ENCODE assay signal across 8 mouse cellular contexts in the genomic region with DNA sequence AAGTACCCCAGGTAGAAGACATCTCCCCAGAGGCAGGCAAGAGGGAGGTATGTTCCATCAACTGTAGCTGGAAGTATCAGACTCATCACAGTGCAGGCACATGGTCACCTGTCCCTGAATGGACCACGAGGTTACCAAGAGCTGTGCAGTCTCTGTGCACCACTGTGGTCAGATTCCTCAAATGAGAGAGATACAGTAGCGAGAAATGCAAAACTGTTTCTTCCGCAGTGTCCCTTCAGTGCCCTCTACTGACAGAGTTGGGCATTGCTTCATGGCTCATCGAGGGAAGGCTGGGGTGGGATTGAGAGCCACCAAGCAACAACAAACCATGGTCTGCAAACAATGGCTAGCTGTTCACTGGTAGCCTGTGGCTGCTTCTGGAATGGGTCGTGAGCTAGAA.
DNase-seq lines count a peak whose midpoint lies in the region; ATAC-seq and TF ChIP-seq lines count a peak whose summit lies in the region.

No protein-coding gene starts in this region.

- H3K4me2 ChIP-seq in forebrain, embryonic 14.5 days (ENCODE audit: low read length) = no peak overlapping the region
- no peak overlapping the region for H3K4me2 ChIP-seq in kidney, embryonic 16.5 days (replicated peaks; ENCODE audit: low read depth, low read length)

- H3K9ac ChIP-seq in forebrain, embryonic 14.5 days (ENCODE audit: low read length) = no peak overlapping the region
- H3K9ac ChIP-seq in kidney, embryonic 16.5 days (replicated peaks; ENCODE audit: low read length) = no peak overlapping the region
- H3K9ac ChIP-seq in liver, adult 2 months (ENCODE audit: low read depth, low read length) = no peak overlapping the region

- no peaks in the 10 kb centered on the region for H3K79me2 ChIP-seq in liver, adult 2 months (ENCODE audit: control insufficient read depth, insufficient read depth, low read length)

- H3K9me3 ChIP-seq in forebrain, embryonic 14.5 days (replicated peaks; ENCODE audit: control insufficient read depth, low read length) = no peaks in the 10 kb centered on the region
- no peaks in the 10 kb centered on the region for H3K9me3 ChIP-seq in kidney, embryonic 16.5 days (ENCODE audit: low read length)

- no peaks in the 10 kb centered on the region for H3K4me1 ChIP-seq in forebrain, embryonic 14.5 days (ENCODE audit: control insufficient read depth, insufficient read depth, low read length)
- peaks cover 8% of the 10 kb centered on the region for H3K4me1 ChIP-seq in kidney, embryonic 16.5 days (ENCODE audit: insufficient read depth, low read length)
- H3K4me1 ChIP-seq in liver, adult 2 months (ENCODE audit: control insufficient read depth, insufficient read depth, low read length) = no peaks in the 10 kb centered on the region

- no peak overlapping the region for H3K27ac ChIP-seq in forebrain, embryonic 14.5 days (ENCODE audit: low read depth, low read length)
- no peak overlapping the region for H3K27ac ChIP-seq in kidney, embryonic 16.5 days (ENCODE audit: low read length)
- H3K27ac ChIP-seq in liver, adult 2 months (replicated peaks; ENCODE audit: insufficient read depth, low read depth, low read length) = no peak overlapping the region

- no peaks in the 10 kb centered on the region for H3K36me3 ChIP-seq in forebrain, embryonic 14.5 days (ENCODE audit: control insufficient read depth, insufficient read depth, low read length)
- H3K36me3 ChIP-seq in kidney, embryonic 16.5 days (ENCODE audit: insufficient read depth, low read length) = no peaks in the 10 kb centered on the region
- H3K36me3 ChIP-seq in liver, adult 2 months (ENCODE audit: control insufficient read depth, insufficient read depth, low read length) = no peaks in the 10 kb centered on the region

- TF ChIP-seq CTCF in liver, adult 2 months (IDR thresholded peaks at IDR 0.05; ENCODE audit: low read depth, low read length) = peak; percentile 77

- peak; percentile 35 for DNase-seq in urinary bladder, adult 2 months (ENCODE audit: low spot score)
- DNase-seq in urinary bladder, postnatal 10 days (ENCODE audit: low spot score) = no peak
- DNase-seq in cerebellum, adult 11 months = peak; percentile 63
- peak; percentile 89 for DNase-seq in forebrain, embryonic 14.5 days (ENCODE audit: low spot score)
- peak; percentile 6 for DNase-seq in liver, adult 2 months (ENCODE audit: extremely low read depth, low read depth, low spot score)
- DNase-seq in retina, postnatal 1 day = peak; percentile 90

- WGBS in forebrain, embryonic 14.5 days = 4% methylated on average over 5 of the region's 5 CpGs
- 10% methylated on average over 5 of the region's 5 CpGs for WGBS in kidney, embryonic 16.5 days
- WGBS in liver, adult 2 months = 4% methylated on average over 5 of the region's 5 CpGs

- H3K4me3 ChIP-seq in forebrain, embryonic 14.5 days (ENCODE audit: low read depth, low read length) = no peak overlapping the region
- no peak overlapping the region for H3K4me3 ChIP-seq in kidney, embryonic 16.5 days (ENCODE audit: low read length)
- no peak overlapping the region for H3K4me3 ChIP-seq in liver, adult 2 months (ENCODE audit: insufficient read depth, low read depth, low read length)

- peak; percentile 51 for ATAC-seq in forebrain, embryonic 14.5 days
- 0 out of 2 replicates have a peak, but pooled peaks have one; percentile 40 for ATAC-seq in kidney, embryonic 16.5 days (ENCODE audit: low FRiP score, low TSS enrichment)
- no peak for ATAC-seq in erythroid progenitor cell, adult 5-6 weeks (replicated peaks; ENCODE audit: low FRiP score, poor library complexity, severe bottlenecking)

- no peak for TF ChIP-seq POLR2A in liver, adult 2 months (IDR thresholded peaks at IDR 0.05; ENCODE audit: extremely low read depth, insufficient read depth, low read length)

- no peaks in the 10 kb centered on the region for H3K27me3 ChIP-seq in forebrain, embryonic 14.5 days (replicated peaks; ENCODE audit: control insufficient read depth, insufficient read depth, low read length)
- H3K27me3 ChIP-seq in kidney, embryonic 16.5 days (ENCODE audit: insufficient read depth, low read length) = no peaks in the 10 kb centered on the region
- H3K27me3 ChIP-seq in liver, adult 2 months (ENCODE audit: control insufficient read depth, insufficient read depth, low read length) = no peaks in the 10 kb centered on the region
